Mouse (Mus musculus) megakaryocyte, embryonic 14.5 days (primary cell): ENCODE measurements around the gene Snf8.

Experiments used
- FLI1 ChIP-seq: IDR thresholded peaks from 2 replicates; pipeline ENCODE4 v1.6.1; 2012; ENCODE audit warnings: low read length, inconsistent platforms, mixed read lengths
- GATA1 ChIP-seq: IDR thresholded peaks from 3 replicates; pipeline ENCODE4 v1.6.1; 2012; ENCODE audit warnings: mixed read lengths, low read length, inconsistent platforms, borderline replicate concordance

DNA sequence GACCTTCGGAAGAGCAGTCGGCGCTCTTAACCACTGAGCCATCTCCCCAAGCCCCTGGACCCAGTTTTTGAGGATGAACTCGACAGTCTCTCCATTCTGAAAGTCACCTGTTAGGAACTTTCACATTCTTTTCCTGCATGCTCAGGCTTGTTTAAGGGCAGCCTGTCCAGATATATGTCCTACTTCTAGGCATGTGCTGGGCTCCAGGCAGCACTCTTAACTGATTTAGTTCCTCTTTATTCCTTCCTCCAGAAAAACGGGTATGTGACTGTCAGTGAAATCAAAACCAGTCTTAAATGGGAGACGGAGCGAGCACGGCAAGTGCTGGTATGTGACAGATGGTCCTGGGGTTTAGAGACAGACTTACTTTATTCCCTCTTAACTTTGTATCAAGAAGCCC, 11.3 kb downstream of the Snf8 start:
- no peak for TF ChIP-seq GATA1
- TF ChIP-seq FLI1, result no peak
